Mouse (Mus musculus): ENCODE measurements at regions not wholly inside any gene's neighbourhood (a gene's known extent, or its start where the extent isn't known, plus 50 kb on each side); places are given as distances from the start of the nearest gene placed in this dataset.

GRCm38 (mm10) chr11:40624126-40624778, 70.8 kb downstream of the Mat2b start:
- DNase-seq (ENCODE audit: low read depth): no peak

- DNase-seq (ENCODE audit: low read depth): no peak
Observed at GRCm38 (mm10) chr11:40620036-40620435, 75.0 kb downstream of the Mat2b start.

- DNase-seq (ENCODE audit: low read depth): no peak
Observed at GRCm38 (mm10) chr11:40603008-40603407, 92.0 kb downstream of the Mat2b start.

GRCm38 (mm10) chr11:40601572-40601909, 93.5 kb downstream of the Mat2b start:
- DNase-seq (ENCODE audit: low read depth): peak; percentile 64

GRCm38 (mm10) chr11:40600773-40601571, 94.0 kb downstream of the Mat2b start:
- no peak for DNase-seq (ENCODE audit: low read depth)

- DNase-seq (ENCODE audit: low read depth): no peak
Observed at GRCm38 (mm10) chr11:40599956-40600772, 94.8 kb downstream of the Mat2b start.

GRCm38 (mm10) chr11:40596347-40596746, 98.7 kb downstream of the Mat2b start:
- DNase-seq (ENCODE audit: low read depth): no peak

- DNase-seq (ENCODE audit: low read depth): no peak
Observed at GRCm38 (mm10) chr11:40592056-40592455, 102.9 kb downstream of the Mat2b start.

GRCm38 (mm10) chr11:40573758-40574139, 121.3 kb downstream of the Mat2b start:
- no peak for DNase-seq (ENCODE audit: low read depth)

GRCm38 (mm10) chr11:40572953-40573757, 121.8 kb downstream of the Mat2b start:
- no peak for DNase-seq (ENCODE audit: low read depth)

- no peak for DNase-seq (ENCODE audit: low read depth)
Observed at GRCm38 (mm10) chr11:40562866-40563265, 132.1 kb downstream of the Mat2b start.

GRCm38 (mm10) chr11:40561983-40562382, 133.0 kb downstream of the Mat2b start:
- no peak for DNase-seq (ENCODE audit: low read depth)

GRCm38 (mm10) chr11:40561400-40561799, 133.6 kb downstream of the Mat2b start:
- no peak for DNase-seq (ENCODE audit: low read depth)

- no peak for DNase-seq (ENCODE audit: low read depth)
Observed at GRCm38 (mm10) chr11:40558486-40558885, 136.5 kb downstream of the Mat2b start.

- no peak for DNase-seq (ENCODE audit: low read depth)
Observed at GRCm38 (mm10) chr11:40554867-40555794, 139.9 kb downstream of the Mat2b start.

- no peak for DNase-seq (ENCODE audit: low read depth)
Observed at GRCm38 (mm10) chr11:40552054-40552453, 142.9 kb downstream of the Mat2b start.

- DNase-seq (ENCODE audit: low read depth): no peak
Observed at GRCm38 (mm10) chr11:40546596-40546995, 148.4 kb downstream of the Mat2b start.

GRCm38 (mm10) chr11:40545537-40545936, 149.5 kb downstream of the Mat2b start:
- DNase-seq (ENCODE audit: low read depth): no peak

GRCm38 (mm10) chr11:40540229-40540628, 154.8 kb downstream of the Mat2b start:
- no peak for DNase-seq (ENCODE audit: low read depth)

GRCm38 (mm10) chr11:40539776-40540175, 155.2 kb downstream of the Mat2b start:
- DNase-seq (ENCODE audit: low read depth): no peak

- no peak for DNase-seq (ENCODE audit: low read depth)
Observed at GRCm38 (mm10) chr11:40536236-40536765, 158.7 kb downstream of the Mat2b start.

Measured in naive thymus-derived CD4-positive, alpha-beta T cell, adult 2 months (primary cell).